In the genomic region with DNA sequence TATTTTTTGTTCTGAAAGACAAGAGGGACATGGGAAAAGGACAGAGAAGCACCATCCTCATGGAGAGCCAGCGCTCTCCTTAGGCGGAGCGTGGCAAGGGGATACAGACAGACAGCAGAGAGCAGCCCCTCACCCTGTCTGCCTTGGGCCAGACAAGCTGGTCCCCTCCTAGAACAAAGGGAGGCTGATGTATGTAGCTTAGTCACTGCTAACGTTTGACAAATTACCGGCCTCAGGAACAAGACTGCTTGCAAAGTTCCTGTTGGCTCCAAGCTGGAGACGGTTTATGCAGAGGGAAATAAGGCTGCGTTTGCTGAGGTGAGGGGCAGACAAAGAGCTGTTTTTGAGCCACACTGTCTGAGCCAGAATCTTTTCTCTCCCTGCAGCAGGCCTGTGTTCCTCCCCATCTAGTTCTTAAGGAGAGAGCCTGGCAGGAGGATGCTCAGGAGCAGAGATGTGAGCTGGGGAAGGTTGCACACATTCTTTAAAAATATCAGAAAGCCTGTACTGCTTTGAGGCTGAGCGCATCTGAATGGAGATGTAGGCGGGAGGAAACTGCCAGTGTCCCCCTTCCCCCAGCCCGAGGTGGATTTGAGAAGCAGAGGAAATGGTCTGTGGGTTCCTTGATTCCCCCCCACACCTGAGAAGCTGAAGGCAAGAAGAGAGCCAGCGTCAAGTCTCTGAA, we compare ENCODE assay signal across 10 mouse cellular contexts. TPM values are rescaled to one million over a fixed set of nuclear protein-coding genes. Genes with fewer than 3 reads are reported as not detected.
DNase-seq lines count a peak whose midpoint lies in the region; ATAC-seq and TF ChIP-seq lines count a peak whose summit lies in the region.
"Had no signal": no experiment of that assay in that cellular context is flagged by ENCODE, and none has a peak within 500 bp of the region (broad histone marks: within the 10 kb centered on the region; RNA-seq: fewer than 3 reads in every experiment).

No protein-coding gene starts in this region.

- peak overlapping the region; percentile 58 for H3K9ac ChIP-seq in hindbrain, embryonic 11.5 days (ENCODE audit: low read depth, low read length)
- peak overlapping the region; percentile 20 for H3K9ac ChIP-seq in neural tube, embryonic 11.5 days (ENCODE audit: low read length)
- H3K9ac ChIP-seq: limb, embryonic 15.5 days had no signal

- H3K27ac ChIP-seq in hindbrain, embryonic 11.5 days (ENCODE audit: low read depth, low read length), result peak overlapping the region; percentile 89
- H3K27ac ChIP-seq in neural tube, embryonic 11.5 days (ENCODE audit: low read depth, low read length), result peak overlapping the region; percentile 73
- H3K27ac ChIP-seq: limb, embryonic 15.5 days had no signal

- peak; percentile 49 for DNase-seq in CD4-positive, CD25-positive, alpha-beta regulatory T cell, adult 2 months (ENCODE audit: low read depth, low spot score)
- DNase-seq in brain, embryonic 14.5 days (ENCODE audit: low read depth), result peak; percentile 74
- DNase-seq in hindbrain, embryonic 11.5 days (ENCODE audit: low spot score), result peak; percentile 51
- DNase-seq in neural tube, embryonic 11.5 days (ENCODE audit: low spot score), result peak; percentile 46
- no peak for DNase-seq in spleen, adult 18-20 months
- no peak for DNase-seq in adrenal gland, adult 2 months
- no peak for DNase-seq in urinary bladder, postnatal 14 days (ENCODE audit: low spot score)
- DNase-seq in layer of hippocampus, postnatal 14 days (ENCODE audit: low spot score in 2 of 2), result no peak
- DNase-seq: cerebellum, adult 18-20 months had no signal

- WGBS in hindbrain, embryonic 11.5 days, result 35% methylated on average over 11 of the region's 11 CpGs
- 41% methylated on average over 11 of the region's 11 CpGs for WGBS in neural tube, embryonic 11.5 days

- no peaks in the 10 kb centered on the region for H3K9me3 ChIP-seq in hindbrain, embryonic 11.5 days (ENCODE audit: control insufficient read depth, low read length)
- H3K9me3 ChIP-seq in neural tube, embryonic 11.5 days (ENCODE audit: control insufficient read depth, low read length), result no peaks in the 10 kb centered on the region
- H3K9me3 ChIP-seq: limb, embryonic 15.5 days had no signal

- H3K36me3 ChIP-seq in hindbrain, embryonic 11.5 days (ENCODE audit: control insufficient read depth, insufficient read depth, low read length), result no peaks in the 10 kb centered on the region
- H3K36me3 ChIP-seq in neural tube, embryonic 11.5 days (ENCODE audit: control insufficient read depth, insufficient read depth, low read length), result no peaks in the 10 kb centered on the region
- H3K36me3 ChIP-seq: limb, embryonic 15.5 days had no signal

- no peak overlapping the region for H3K4me2 ChIP-seq in hindbrain, embryonic 11.5 days (replicated peaks; ENCODE audit: low read depth, low read length)
- no peak overlapping the region for H3K4me2 ChIP-seq in neural tube, embryonic 11.5 days (ENCODE audit: low read depth)
- H3K4me2 ChIP-seq: limb, embryonic 15.5 days had no signal

- no peak for TF ChIP-seq CTCF in brain, embryonic 14.5 days (IDR thresholded peaks at IDR 0.05; ENCODE audit: borderline replicate concordance, extremely low read depth, insufficient read depth, insufficient read length)

- TF ChIP-seq POLR2A in brain, embryonic 14.5 days (IDR thresholded peaks at IDR 0.05; ENCODE audit: borderline replicate concordance, extremely low read depth, insufficient read depth, insufficient read length, poor library complexity, severe bottlenecking), result no peak

- no peak overlapping the region for H3K4me3 ChIP-seq in hindbrain, embryonic 11.5 days (ENCODE audit: low read depth, low read length)
- no peak overlapping the region for H3K4me3 ChIP-seq in neural tube, embryonic 11.5 days (ENCODE audit: low read depth, low read length)
- H3K4me3 ChIP-seq: limb, embryonic 15.5 days had no signal

- peaks cover 9% of the 10 kb centered on the region for H3K4me1 ChIP-seq in hindbrain, embryonic 11.5 days (replicated peaks; ENCODE audit: control insufficient read depth, insufficient read depth, low read length)
- H3K4me1 ChIP-seq in neural tube, embryonic 11.5 days (ENCODE audit: control insufficient read depth, insufficient read depth, low read length), result peaks cover 15% of the 10 kb centered on the region

- H3K27me3 ChIP-seq in hindbrain, embryonic 11.5 days (ENCODE audit: control insufficient read depth, insufficient read depth, low read length), result no peaks in the 10 kb centered on the region
- H3K27me3 ChIP-seq in neural tube, embryonic 11.5 days (ENCODE audit: control insufficient read depth, insufficient read depth, low read length), result no peaks in the 10 kb centered on the region
- H3K27me3 ChIP-seq: limb, embryonic 15.5 days had no signal

- peak; percentile 82 for ATAC-seq in hindbrain, embryonic 11.5 days (ENCODE audit: low FRiP score)
- ATAC-seq in neural tube, embryonic 11.5 days (ENCODE audit: insufficient read depth, low FRiP score, low TSS enrichment), result 0 out of 2 replicates have a peak, but pooled peaks have one; percentile 59

RNA-seq across cellular contexts. Expression of gene Calm1, which starts 28.9 kb away (rescaled TPM):
- polyA plus RNA-seq in brain, embryonic 14.5 days (2012; rRNA removed), result 545 and 624 TPM in 2 replicates
- 1,456 and 1,584 TPM in 2 replicates for polyA plus RNA-seq in hindbrain, embryonic 11.5 days (2014; fragmentation: Nextera tagmentation; extraction: Ambion mirVana)
- polyA plus RNA-seq in neural tube, embryonic 11.5 days (2014; fragmentation: Nextera tagmentation; extraction: Ambion mirVana), result 1,303 and 1,315 TPM in 2 replicates
- 100 to 1,000 TPM; 404 to 437 TPM for total RNA-seq in adrenal gland, adult 2 months (2021)
- polyA plus RNA-seq in adrenal gland, adult 2 months (2012; rRNA removed), result 370 and 455 TPM in 2 replicates
- total RNA-seq in layer of hippocampus, postnatal 14 days (2021), result 1,000 to 10,000 TPM; 1,788 to 1,825 TPM

Comparison
In these comparisons a context has a peak if more than half of its experiments do, and no peak if none do; other contexts are left out.
1. DNase-seq: peak in CD4-positive, CD25-positive, alpha-beta regulatory T cell, adult 2 months (single experiment), brain, embryonic 14.5 days (single experiment), hindbrain, embryonic 11.5 days (single experiment) and neural tube, embryonic 11.5 days (single experiment); none in spleen, adult 18-20 months (0 of 2), adrenal gland, adult 2 months (single experiment), urinary bladder, postnatal 14 days (single experiment) and layer of hippocampus, postnatal 14 days (0 of 2).